Mouse (Mus musculus) thymus, adult 2 months (tissue): ENCODE results near the gene Car7.

Experiments
- CTCF ChIP-seq: fragments of 200-500 bp; IDR thresholded peaks from 2 replicates; pipeline ENCODE4 v1.5.1; 2012; ENCODE audit warnings: mild to moderate bottlenecking, control low read depth, low read length, moderate library complexity, borderline replicate concordance; ENCODE audit not compliant: control insufficient read depth, poor library complexity, insufficient read depth; ENCODE audit errors: extremely low read depth
- POLR2A ChIP-seq: fragments of 200-500 bp; IDR thresholded peaks from 2 replicates; pipeline ENCODE4 v1.6.1; 2012; ENCODE audit warnings: mild to moderate bottlenecking, low read length, control low read depth, moderate library complexity; ENCODE audit not compliant: control insufficient read depth, poor library complexity, insufficient read depth; ENCODE audit errors: extremely low read depth

- TF ChIP-seq CTCF (no peak), POLR2A (no peak)
Measured at GRCm38 (mm10) chr8:104536028-104536427, 1.5 kb downstream of the Car7 start.
